10 mouse cellular contexts compared by ENCODE assay signal in the genomic region with DNA sequence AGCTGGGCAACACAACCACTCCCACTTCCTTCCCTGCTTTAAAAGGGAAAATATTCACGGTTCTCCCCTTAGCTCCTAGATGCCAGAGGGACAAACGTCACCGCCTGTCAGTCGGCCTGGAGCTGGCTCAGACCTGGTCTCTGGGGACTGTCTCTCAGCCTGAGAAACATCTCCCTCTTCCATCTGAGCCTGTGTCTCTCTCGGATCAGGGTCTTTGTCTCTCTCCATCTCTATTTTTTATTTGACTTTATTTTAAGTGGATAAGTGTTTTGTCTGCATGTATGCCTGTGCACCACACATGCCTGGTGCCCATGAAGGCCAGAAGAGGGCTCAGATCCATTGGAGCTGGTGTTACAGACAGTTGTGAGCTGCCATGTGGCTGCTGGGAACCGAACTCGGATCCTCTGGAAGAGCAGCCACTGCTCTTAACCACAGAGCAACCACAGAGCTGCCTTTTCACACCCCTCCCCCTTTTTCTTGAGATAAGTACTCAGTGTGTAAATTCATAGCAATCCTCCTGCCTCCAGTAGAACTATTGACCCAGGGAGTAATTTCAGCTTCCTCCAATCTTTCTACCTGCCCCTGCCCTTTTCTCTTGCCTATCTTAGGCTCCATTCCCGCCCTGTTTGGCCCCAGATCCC. TPM values are rescaled to one million over a fixed set of nuclear protein-coding genes. Genes with fewer than 3 reads are reported as not detected.
DNase-seq lines count a peak whose midpoint lies in the region; ATAC-seq and TF ChIP-seq lines count a peak whose summit lies in the region.
"Had no signal": no experiment of that assay in that cellular context is flagged by ENCODE, and none has a peak within 500 bp of the region (broad histone marks: within the 10 kb centered on the region; RNA-seq: fewer than 3 reads in every experiment).

No protein-coding gene starts in this region.

- intact Hi-C loops in gastrocnemius, postnatal 14 days (cut with DNase I; ENCODE audit: low total_unique reads): no loop called here

- H3K4me2 ChIP-seq in heart, embryonic 11.5 days: peak overlapping the region; percentile 27; the same call in 1 of the 2 replicates
- 0 out of 2 replicates have a peak overlapping the region, but pooled peaks have one; percentile 28 for H3K4me2 ChIP-seq in limb, embryonic 13.5 days (replicated peaks)

- DNase-seq in gastrocnemius, postnatal 14 days: peak; percentile 33
- DNase-seq in gastrocnemius, postnatal 4 days (ENCODE audit: low spot score in 2 of 2): no peak
- peak; percentile 79 for DNase-seq in brain, embryonic 14.5 days (ENCODE audit: low read depth)
- no peak for DNase-seq in layer of hippocampus, postnatal 14 days (ENCODE audit: low spot score in 2 of 2)
- DNase-seq in layer of hippocampus, postnatal 10 days (ENCODE audit: low spot score in 2 of 2): no peak

- H3K9me3 ChIP-seq in heart, embryonic 11.5 days (replicated peaks; ENCODE audit: control insufficient read depth, low read length): no peaks in the 10 kb centered on the region
- no peaks in the 10 kb centered on the region for H3K9me3 ChIP-seq in limb, embryonic 13.5 days
- H3K9me3 ChIP-seq: G1E had no signal

- peaks cover 20% of the 10 kb centered on the region for H3K27me3 ChIP-seq in heart, embryonic 11.5 days (ENCODE audit: control insufficient read depth, insufficient read depth, low read length)
- peaks cover 6% of the 10 kb centered on the region; the same call in 1 of the 2 replicates for H3K27me3 ChIP-seq in limb, embryonic 13.5 days

- peak overlapping the region; percentile 59; the same call in 1 of the 2 replicates for H3K27ac ChIP-seq in heart, embryonic 11.5 days (ENCODE audit: low read depth, low read length)
- H3K27ac ChIP-seq in limb, embryonic 13.5 days: peak overlapping the region; percentile 33

- no peaks in the 10 kb centered on the region for H3K36me3 ChIP-seq in heart, embryonic 11.5 days (ENCODE audit: control insufficient read depth, insufficient read depth, low read length)
- no peaks in the 10 kb centered on the region for H3K36me3 ChIP-seq in limb, embryonic 13.5 days
- H3K36me3 ChIP-seq: G1E had no signal

- TF ChIP-seq POLR2A in brain, embryonic 14.5 days (IDR thresholded peaks at IDR 0.05; ENCODE audit: borderline replicate concordance, extremely low read depth, insufficient read depth, insufficient read length, poor library complexity, severe bottlenecking): no peak

- no peak for ATAC-seq in heart, embryonic 11.5 days (replicated peaks; ENCODE audit: insufficient number of reproducible peaks, low FRiP score, low TSS enrichment)
- ATAC-seq in limb, embryonic 13.5 days (ENCODE audit: low FRiP score, low read depth): no peak
- no peak for ATAC-seq in granulocyte monocyte progenitor cell, adult 5-6 weeks (replicated peaks; ENCODE audit: poor library complexity, severe bottlenecking)

- WGBS in heart, embryonic 11.5 days (ENCODE audit: insufficient replicate concordance): 21% methylated on average over 8 of the region's 8 CpGs
- 26% methylated on average over 8 of the region's 8 CpGs for WGBS in limb, embryonic 13.5 days

- no peak for TF ChIP-seq CTCF in brain, embryonic 14.5 days (IDR thresholded peaks at IDR 0.05; ENCODE audit: borderline replicate concordance, extremely low read depth, insufficient read depth, insufficient read length)

- 0 out of 2 replicates have a peak overlapping the region, but pooled peaks have one; percentile 17 for H3K9ac ChIP-seq in heart, embryonic 11.5 days (ENCODE audit: low read depth, low read length)
- H3K9ac ChIP-seq in limb, embryonic 13.5 days: peak overlapping the region; percentile 53

- peaks cover 29% of the 10 kb centered on the region for H3K4me1 ChIP-seq in heart, embryonic 11.5 days (ENCODE audit: control insufficient read depth, insufficient read depth, low read length)
- peaks cover 42% of the 10 kb centered on the region for H3K4me1 ChIP-seq in limb, embryonic 13.5 days

- no peak overlapping the region for H3K4me3 ChIP-seq in heart, embryonic 11.5 days (ENCODE audit: low read depth, low read length)
- H3K4me3 ChIP-seq in limb, embryonic 13.5 days: no peak overlapping the region

RNA-seq across cellular contexts. Expression of a gene that starts 3.5 kb away (rescaled TPM):
- total RNA-seq in gastrocnemius, postnatal 14 days (2021): 10 to 100 TPM in 1 of 2 experiments, 1 to 10 TPM in 1; 9.4 to 11.6 TPM
- total RNA-seq in gastrocnemius, postnatal 4 days (2021): 10 to 100 TPM; 16.0 to 16.9 TPM
- polyA plus RNA-seq in brain, embryonic 14.5 days (2012; rRNA removed): 5.0 and 8.7 TPM in 2 replicates
- 9.4 and 10.3 TPM in 2 replicates for polyA plus RNA-seq in heart, embryonic 11.5 days (2014; fragmentation: Nextera tagmentation; extraction: Ambion mirVana)
- 5.8 and 7.5 TPM in 2 replicates for polyA plus RNA-seq in limb, embryonic 13.5 days (2015; fragmentation: Nextera tagmentation; extraction: Ambion mirVana)
- 10 to 100 TPM; 10.8 to 11.0 TPM for total RNA-seq in layer of hippocampus, postnatal 14 days (2021)
- total RNA-seq in granulocyte monocyte progenitor cell, adult 5-6 weeks (2014; fragmentation: Nextera tagmentation): not detected in 2 replicates
- total RNA-seq in granulocyte monocyte progenitor cell, adult 5-6 weeks (2017): not detected in 2 replicates
- total RNA-seq in layer of hippocampus, postnatal 10 days (2021): 1 to 10 TPM; 2.0 to 3.2 TPM
- total RNA-seq: G1E; hematopoietic stem cell, adult 5-6 weeks had no signal

RNA-seq across cellular contexts. Expression of a gene that starts 10.9 kb away (rescaled TPM):
- total RNA-seq in gastrocnemius, postnatal 14 days (2021): 1 to 10 TPM; 5.5 to 6.4 TPM
- total RNA-seq in gastrocnemius, postnatal 4 days (2021): 1 to 10 TPM; 7.3 to 9.6 TPM
- polyA plus RNA-seq in brain, embryonic 14.5 days (2012; rRNA removed): 43.0 and 43.8 TPM in 2 replicates
- 39.2 and 42.8 TPM in 2 replicates for polyA plus RNA-seq in heart, embryonic 11.5 days (2014; fragmentation: Nextera tagmentation; extraction: Ambion mirVana)
- polyA plus RNA-seq in limb, embryonic 13.5 days (2015; fragmentation: Nextera tagmentation; extraction: Ambion mirVana): 110 and 112 TPM in 2 replicates
- 10 to 100 TPM; 16.0 to 27.0 TPM for total RNA-seq in layer of hippocampus, postnatal 14 days (2021)
- 45.1 and 55.0 TPM in 2 replicates for total RNA-seq in granulocyte monocyte progenitor cell, adult 5-6 weeks (2014; fragmentation: Nextera tagmentation)
- total RNA-seq in granulocyte monocyte progenitor cell, adult 5-6 weeks (2017): 24.4 and 29.9 TPM in 2 replicates
- total RNA-seq in layer of hippocampus, postnatal 10 days (2021): 10 to 100 TPM; 25.3 to 31.0 TPM

RNA-seq across cellular contexts. Expression of a gene that starts 11.2 kb away (rescaled TPM):
- 1 to 10 TPM; 2.7 to 4.5 TPM for total RNA-seq in gastrocnemius, postnatal 14 days (2021)
- total RNA-seq in gastrocnemius, postnatal 4 days (2021): 1 to 10 TPM; 4.3 TPM
- 111 and 157 TPM in 2 replicates for polyA plus RNA-seq in brain, embryonic 14.5 days (2012; rRNA removed)
- 2.9 and 3.3 TPM in 2 replicates for polyA plus RNA-seq in heart, embryonic 11.5 days (2014; fragmentation: Nextera tagmentation; extraction: Ambion mirVana)
- 21.6 and 21.9 TPM in 2 replicates for polyA plus RNA-seq in limb, embryonic 13.5 days (2015; fragmentation: Nextera tagmentation; extraction: Ambion mirVana)
- total RNA-seq in layer of hippocampus, postnatal 14 days (2021): 100 to 1,000 TPM in 1 of 2 experiments, 10 to 100 TPM in 1; 96.1 to 111 TPM
- not detected in 2 replicates for total RNA-seq in granulocyte monocyte progenitor cell, adult 5-6 weeks (2014; fragmentation: Nextera tagmentation)
- 0.22 TPM in 1 of 2 replicates, not detected in the other for total RNA-seq in granulocyte monocyte progenitor cell, adult 5-6 weeks (2017)
- total RNA-seq in layer of hippocampus, postnatal 10 days (2021): 100 to 1,000 TPM; 129 to 138 TPM

RNA-seq across cellular contexts. Expression of a gene that starts 44.3 kb away (rescaled TPM):
- total RNA-seq in gastrocnemius, postnatal 14 days (2021): 1 to 10 TPM in 1 of 2 experiments, under 1 TPM in 1; 0.59 to 1.2 TPM
- 1 to 10 TPM in 1 of 2 experiments, under 1 TPM in 1; 0.81 to 1.9 TPM for total RNA-seq in gastrocnemius, postnatal 4 days (2021)
- polyA plus RNA-seq in brain, embryonic 14.5 days (2012; rRNA removed): 0.19 and 0.40 TPM in 2 replicates
- 7.0 and 8.8 TPM in 2 replicates for polyA plus RNA-seq in heart, embryonic 11.5 days (2014; fragmentation: Nextera tagmentation; extraction: Ambion mirVana)
- polyA plus RNA-seq in limb, embryonic 13.5 days (2015; fragmentation: Nextera tagmentation; extraction: Ambion mirVana): 1.7 and 2.0 TPM in 2 replicates
- not detected for total RNA-seq in layer of hippocampus, postnatal 14 days (2021)
- not detected in 2 replicates for total RNA-seq in granulocyte monocyte progenitor cell, adult 5-6 weeks (2014; fragmentation: Nextera tagmentation)
- total RNA-seq in granulocyte monocyte progenitor cell, adult 5-6 weeks (2017): 0.99 TPM in 1 of 2 replicates, not detected in the other
- total RNA-seq in layer of hippocampus, postnatal 10 days (2021): under 1 TPM in 1 of 2 experiments, not detected in 1; 0.29 TPM
- polyA plus RNA-seq: G1E had no signal

RNA-seq across cellular contexts. Expression of a gene that starts 54.4 kb away (rescaled TPM):
- 10 to 100 TPM; 49.4 to 56.8 TPM for total RNA-seq in gastrocnemius, postnatal 14 days (2021)
- total RNA-seq in gastrocnemius, postnatal 4 days (2021): 10 to 100 TPM; 57.3 to 58.5 TPM
- 67.2 and 84.0 TPM in 2 replicates for polyA plus RNA-seq in brain, embryonic 14.5 days (2012; rRNA removed)
- 107 and 110 TPM in 2 replicates for polyA plus RNA-seq in heart, embryonic 11.5 days (2014; fragmentation: Nextera tagmentation; extraction: Ambion mirVana)
- 123 and 124 TPM in 2 replicates for polyA plus RNA-seq in limb, embryonic 13.5 days (2015; fragmentation: Nextera tagmentation; extraction: Ambion mirVana)
- 10 to 100 TPM; 42.3 to 49.5 TPM for total RNA-seq in layer of hippocampus, postnatal 14 days (2021)
- 57.1 and 86.7 TPM in 2 replicates for total RNA-seq in granulocyte monocyte progenitor cell, adult 5-6 weeks (2014; fragmentation: Nextera tagmentation)
- total RNA-seq in granulocyte monocyte progenitor cell, adult 5-6 weeks (2017): 33.1 and 33.4 TPM in 2 replicates
- 10 to 100 TPM; 42.8 to 47.8 TPM for total RNA-seq in layer of hippocampus, postnatal 10 days (2021)

Comparison
In these comparisons a context has a peak if more than half of its experiments do, and no peak if none do; other contexts are left out.
1. DNase-seq: peak in gastrocnemius, postnatal 14 days (single experiment) and brain, embryonic 14.5 days (single experiment); none in gastrocnemius, postnatal 4 days (0 of 2), layer of hippocampus, postnatal 14 days (0 of 2) and layer of hippocampus, postnatal 10 days (0 of 2).
2. RNA of a gene that starts 11.2 kb away (total RNA-seq): 129 to 138 TPM in layer of hippocampus, postnatal 10 days and 96.1 to 111 TPM in layer of hippocampus, postnatal 14 days; 2.7 to 4.5 TPM in gastrocnemius, postnatal 14 days, 4.3 TPM in gastrocnemius, postnatal 4 days and 0.22 TPM in granulocyte monocyte progenitor cell, adult 5-6 weeks; every median in the first group is over 10 times any median in the second.